Mouse (Mus musculus): Measurements from ENCODE around the gene Ipo8.

Gene Ipo8
- long read RNA-seq, experiment 1, full-length matches to known transcripts: 6 of 24 reads
- long read RNA-seq, experiment 1, partial matches to known transcripts: 3 of 24 reads
- long read RNA-seq, experiment 1, other reads (novel, unspliced or antisense): 15 of 24 reads
- long read RNA-seq, experiment 2, full-length matches to known transcripts: 3 of 10 reads
- long read RNA-seq, experiment 2, partial matches to known transcripts: 1 of 10 reads
- long read RNA-seq, experiment 2, other reads (novel, unspliced or antisense): 6 of 10 reads

- intact Hi-C loops (cut with DNase I): no loop called here
Measured at GRCm38 (mm10) chr6:148830748-148831727, at the start of gene Ipo8. Ipo8 (minus strand) TSS chr6:148831467.

GRCm38 (mm10) chr6:148873911-148874310, 42.6 kb upstream of the Ipo8 start:
- intact Hi-C loops (cut with DNase I): no loop called here

GRCm38 (mm10) chr6:148845629-148846028, 14.4 kb upstream of the Ipo8 start:
- intact Hi-C loops (cut with DNase I): no loop called here

- intact Hi-C loops (cut with DNase I): no loop called here
Measured at GRCm38 (mm10) chr6:148841760-148842159, 10.5 kb upstream of the Ipo8 start.

GRCm38 (mm10) chr6:148838460-148838859, 7.2 kb upstream of the Ipo8 start:
- intact Hi-C loops (cut with DNase I): no loop called here

GRCm38 (mm10) chr6:148831728-148832121, 458 bp upstream of the Ipo8 start:
- intact Hi-C loops (cut with DNase I): no loop called here

- intact Hi-C loops (cut with DNase I): no loop called here
Measured at GRCm38 (mm10) chr6:148830355-148830747, 916 bp downstream of the Ipo8 start.

GRCm38 (mm10) chr6:148826119-148826518, 5.1 kb downstream of the Ipo8 start:
- intact Hi-C loops (cut with DNase I): no loop called here

GRCm38 (mm10) chr6:148818624-148819343, 12.5 kb downstream of the Ipo8 start:
- intact Hi-C loops (cut with DNase I): no loop called here

- intact Hi-C loops (cut with DNase I): no loop called here
Measured at GRCm38 (mm10) chr6:148816751-148817150, 14.5 kb downstream of the Ipo8 start.

GRCm38 (mm10) chr6:148811117-148811516, 20.1 kb downstream of the Ipo8 start:
- intact Hi-C loops (cut with DNase I): no loop called here

- intact Hi-C loops (cut with DNase I): no loop called here
Measured at GRCm38 (mm10) chr6:148799773-148800172, 31.5 kb downstream of the Ipo8 start.

GRCm38 (mm10) chr6:148795145-148795544, 36.1 kb downstream of the Ipo8 start:
- intact Hi-C loops (cut with DNase I): no loop called here

GRCm38 (mm10) chr6:148789010-148789673, 42.1 kb downstream of the Ipo8 start:
- intact Hi-C loops (cut with DNase I): no loop called here

GRCm38 (mm10) chr6:148786186-148786585, 45.1 kb downstream of the Ipo8 start:
- intact Hi-C loops (cut with DNase I): no loop called here

- intact Hi-C loops (cut with DNase I): no loop called here
Measured at GRCm38 (mm10) chr6:148784418-148784817, 46.8 kb downstream of the Ipo8 start.

- intact Hi-C loops (cut with DNase I): no loop called here
Measured at GRCm38 (mm10) chr6:148776236-148776635, 55.0 kb downstream of the Ipo8 start.

- intact Hi-C loops (cut with DNase I): no loop called here
Measured at GRCm38 (mm10) chr6:148771423-148771822, 59.8 kb downstream of the Ipo8 start.

GRCm38 (mm10) chr6:148768419-148768818, 62.8 kb downstream of the Ipo8 start:
- intact Hi-C loops (cut with DNase I): no loop called here

GRCm38 (mm10) chr6:148767228-148767627, 64.0 kb downstream of the Ipo8 start:
- intact Hi-C loops (cut with DNase I): no loop called here

All from adrenal gland (tissue).